27 mouse cellular contexts compared by ENCODE assay signal in the genomic region with DNA sequence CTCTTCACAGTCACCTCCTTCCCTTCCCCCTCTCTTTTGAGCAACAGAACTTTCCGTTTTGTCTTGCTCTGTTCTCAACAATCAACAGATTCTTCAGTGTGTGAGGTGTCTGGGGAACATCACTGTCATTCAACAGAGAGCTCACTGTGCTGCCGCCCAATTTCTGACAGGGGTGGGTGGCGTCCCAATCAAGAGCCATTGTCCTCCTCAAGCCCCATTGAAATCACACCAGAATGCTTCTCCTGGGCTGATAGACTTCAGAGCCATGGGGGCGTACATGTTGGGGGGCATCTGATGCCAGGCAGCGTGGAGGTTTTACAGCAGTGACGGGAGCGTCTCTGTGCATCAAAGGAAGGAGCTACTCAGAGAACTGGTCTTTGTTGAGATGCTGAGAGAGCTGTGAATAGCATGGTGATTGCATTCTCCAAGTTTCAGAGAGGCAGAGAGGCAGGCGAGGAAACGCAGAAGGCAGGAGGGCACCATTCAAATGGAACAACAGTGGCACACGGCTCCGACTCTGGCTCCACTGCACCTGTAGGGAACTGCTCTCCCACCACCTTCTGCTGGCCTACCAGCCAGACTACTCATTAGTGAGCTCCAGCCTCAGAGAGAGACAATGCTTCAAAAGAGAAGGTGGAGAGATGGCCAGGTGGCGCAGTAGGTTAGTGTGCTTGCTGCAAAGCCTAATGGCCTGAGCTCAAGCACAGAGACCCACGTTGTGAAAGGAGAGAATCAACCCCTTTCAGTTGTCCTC.
DNase-seq lines count a peak whose midpoint lies in the region; ATAC-seq lines count a peak whose summit lies in the region.
"Had no signal": no experiment of that assay in that cellular context is flagged by ENCODE, and none has a peak within 500 bp of the region (broad histone marks: within the 10 kb centered on the region; RNA-seq: fewer than 3 reads in every experiment).

No protein-coding gene starts in this region.

- no peaks in the 10 kb centered on the region for H3K4me1 ChIP-seq in forebrain, embryonic 11.5 days (replicated peaks; ENCODE audit: control insufficient read depth, insufficient read depth, low read length)
- H3K4me1 ChIP-seq in forebrain, embryonic 10.5 days = no peaks in the 10 kb centered on the region
- H3K4me1 ChIP-seq in hindbrain, embryonic 11.5 days (replicated peaks; ENCODE audit: control insufficient read depth, insufficient read depth, low read length) = no peaks in the 10 kb centered on the region
- no peaks in the 10 kb centered on the region for H3K4me1 ChIP-seq in hindbrain, embryonic 16.5 days (ENCODE audit: control insufficient read depth, insufficient read depth, low read depth, low read length)
- H3K4me1 ChIP-seq in midbrain, embryonic 15.5 days = 0 out of 2 replicates have a peak, but pooled peaks cover 2% of the 10 kb centered on the region
- H3K4me1 ChIP-seq in midbrain, embryonic 14.5 days (ENCODE audit: control insufficient read depth, insufficient read depth, low read length) = no peaks in the 10 kb centered on the region
- H3K4me1 ChIP-seq in forebrain, embryonic 15.5 days = peaks cover 5% of the 10 kb centered on the region; the same call in 1 of the 2 replicates
- H3K4me1 ChIP-seq: embryonic facial prominence, embryonic 13.5 days; limb, embryonic 13.5 days had no signal

- H3K9ac ChIP-seq in forebrain, embryonic 11.5 days (ENCODE audit: low read length) = no peak overlapping the region
- H3K9ac ChIP-seq in hindbrain, embryonic 11.5 days (ENCODE audit: low read depth, low read length) = no peak overlapping the region
- no peak overlapping the region for H3K9ac ChIP-seq in hindbrain, embryonic 16.5 days (ENCODE audit: low read depth, low read length)
- no peak overlapping the region for H3K9ac ChIP-seq in midbrain, embryonic 15.5 days
- H3K9ac ChIP-seq in midbrain, embryonic 14.5 days (replicated peaks; ENCODE audit: low read length) = no peak overlapping the region
- no peak overlapping the region for H3K9ac ChIP-seq in forebrain, embryonic 15.5 days (replicated peaks)
- H3K9ac ChIP-seq: embryonic facial prominence, embryonic 13.5 days; kidney, embryonic 15.5 days; limb, embryonic 13.5 days; lung, embryonic 15.5 days; stomach, embryonic 15.5 days had no signal

- no peak for ATAC-seq in forebrain, embryonic 11.5 days (replicated peaks; ENCODE audit: low FRiP score)
- ATAC-seq in hindbrain, embryonic 11.5 days (ENCODE audit: low FRiP score) = peak; percentile 77; the same call in 1 of the 2 replicates
- no peak for ATAC-seq in hindbrain, embryonic 16.5 days
- peak; percentile 54; the same call in 1 of the 2 replicates for ATAC-seq in midbrain, embryonic 15.5 days (replicated peaks)
- ATAC-seq in midbrain, embryonic 14.5 days (ENCODE audit: low FRiP score, low TSS enrichment) = no peak
- peak; percentile 55; the same call in 1 of the 2 replicates for ATAC-seq in forebrain, embryonic 15.5 days (replicated peaks)

- no peak overlapping the region for H3K27ac ChIP-seq in forebrain, embryonic 11.5 days (ENCODE audit: low read depth, low read length)
- H3K27ac ChIP-seq in forebrain, embryonic 10.5 days = no peak overlapping the region
- no peak overlapping the region for H3K27ac ChIP-seq in hindbrain, embryonic 11.5 days (ENCODE audit: low read depth, low read length)
- H3K27ac ChIP-seq in hindbrain, embryonic 16.5 days (ENCODE audit: low read depth, low read length) = no peak overlapping the region
- no peak overlapping the region for H3K27ac ChIP-seq in midbrain, embryonic 15.5 days
- H3K27ac ChIP-seq in midbrain, embryonic 14.5 days (replicated peaks; ENCODE audit: low read depth, low read length) = no peak overlapping the region
- peak overlapping the region; percentile 43; the same call in 1 of the 2 replicates for H3K27ac ChIP-seq in forebrain, embryonic 15.5 days (replicated peaks)
- H3K27ac ChIP-seq: embryonic facial prominence, embryonic 13.5 days; kidney, embryonic 15.5 days; layer of hippocampus, adult 2 months; left cerebral cortex, adult 2 months; limb, embryonic 13.5 days; lung, embryonic 15.5 days; stomach, embryonic 15.5 days had no signal

- peak; percentile 40 for DNase-seq in forebrain, embryonic 11.5 days (ENCODE audit: low spot score)
- no peak for DNase-seq in forebrain, embryonic 10.5 days (ENCODE audit: extremely low spot score, low spot score)
- DNase-seq in hindbrain, embryonic 11.5 days (ENCODE audit: low spot score) = peak; percentile 17
- DNase-seq in midbrain, embryonic 14.5 days = no peak
- no peak for DNase-seq in adrenal gland, postnatal 4 days (ENCODE audit: low spot score in 2 of 2)
- DNase-seq: adrenal gland, adult 8-10 months; cerebellum, adult 11-12 months; cerebellum, adult 9-11 months; gastrocnemius, postnatal 10 days; heart, postnatal 4 days; kidney, adult 18-20 months; kidney, postnatal 25 days; right cerebral cortex, postnatal 14 days; thymus, adult 18-20 months; thymus, postnatal 25 days had no signal

- no peaks in the 10 kb centered on the region for H3K36me3 ChIP-seq in forebrain, embryonic 11.5 days (ENCODE audit: control insufficient read depth, insufficient read depth, low read length)
- H3K36me3 ChIP-seq in forebrain, embryonic 10.5 days (replicated peaks) = no peaks in the 10 kb centered on the region
- H3K36me3 ChIP-seq in hindbrain, embryonic 11.5 days (ENCODE audit: control insufficient read depth, insufficient read depth, low read length) = no peaks in the 10 kb centered on the region
- H3K36me3 ChIP-seq in hindbrain, embryonic 16.5 days (ENCODE audit: control insufficient read depth, insufficient read depth, low read length) = no peaks in the 10 kb centered on the region
- no peaks in the 10 kb centered on the region for H3K36me3 ChIP-seq in midbrain, embryonic 15.5 days (replicated peaks)
- H3K36me3 ChIP-seq in midbrain, embryonic 14.5 days (ENCODE audit: control insufficient read depth, insufficient read depth, low read length) = no peaks in the 10 kb centered on the region
- no peaks in the 10 kb centered on the region for H3K36me3 ChIP-seq in forebrain, embryonic 15.5 days
- H3K36me3 ChIP-seq: embryonic facial prominence, embryonic 13.5 days; kidney, embryonic 15.5 days; limb, embryonic 13.5 days; lung, embryonic 15.5 days; stomach, embryonic 15.5 days had no signal

- 66% methylated on average over 13 of the region's 13 CpGs for WGBS in forebrain, embryonic 11.5 days
- 69% methylated on average over 13 of the region's 13 CpGs for WGBS in forebrain, embryonic 10.5 days
- WGBS in hindbrain, embryonic 11.5 days = 52% methylated on average over 13 of the region's 13 CpGs
- WGBS in hindbrain, embryonic 16.5 days = 50% methylated on average over 13 of the region's 13 CpGs
- 49% methylated on average over 13 of the region's 13 CpGs for WGBS in midbrain, embryonic 15.5 days
- WGBS in midbrain, embryonic 14.5 days = 44% methylated on average over 13 of the region's 13 CpGs
- WGBS in forebrain, embryonic 15.5 days = 51% methylated on average over 13 of the region's 13 CpGs

- H3K9me3 ChIP-seq in forebrain, embryonic 11.5 days (ENCODE audit: control insufficient read depth, low read length) = no peaks in the 10 kb centered on the region
- H3K9me3 ChIP-seq in forebrain, embryonic 10.5 days = peaks cover 6% of the 10 kb centered on the region
- no peaks in the 10 kb centered on the region for H3K9me3 ChIP-seq in hindbrain, embryonic 11.5 days (ENCODE audit: control insufficient read depth, low read length)
- no peaks in the 10 kb centered on the region for H3K9me3 ChIP-seq in hindbrain, embryonic 16.5 days (ENCODE audit: control insufficient read depth, low read length)
- no peaks in the 10 kb centered on the region for H3K9me3 ChIP-seq in midbrain, embryonic 15.5 days
- no peaks in the 10 kb centered on the region for H3K9me3 ChIP-seq in midbrain, embryonic 14.5 days (ENCODE audit: control insufficient read depth, low read length)
- no peaks in the 10 kb centered on the region for H3K9me3 ChIP-seq in forebrain, embryonic 15.5 days
- H3K9me3 ChIP-seq: embryonic facial prominence, embryonic 13.5 days; kidney, embryonic 15.5 days; limb, embryonic 13.5 days; lung, embryonic 15.5 days; stomach, embryonic 15.5 days had no signal

- H3K4me3 ChIP-seq in forebrain, embryonic 11.5 days (ENCODE audit: low read depth, low read length) = no peak overlapping the region
- H3K4me3 ChIP-seq in forebrain, embryonic 10.5 days = no peak overlapping the region
- no peak overlapping the region for H3K4me3 ChIP-seq in hindbrain, embryonic 11.5 days (ENCODE audit: low read depth, low read length)
- no peak overlapping the region for H3K4me3 ChIP-seq in hindbrain, embryonic 16.5 days (ENCODE audit: low read length)
- H3K4me3 ChIP-seq in midbrain, embryonic 15.5 days = no peak overlapping the region
- H3K4me3 ChIP-seq in midbrain, embryonic 14.5 days (replicated peaks; ENCODE audit: low read depth, low read length) = no peak overlapping the region
- no peak overlapping the region for H3K4me3 ChIP-seq in forebrain, embryonic 15.5 days
- H3K4me3 ChIP-seq: embryonic facial prominence, embryonic 13.5 days; kidney, embryonic 15.5 days; layer of hippocampus, adult 2 months; left cerebral cortex, adult 2 months; limb, embryonic 13.5 days; lung, embryonic 15.5 days; stomach, embryonic 15.5 days had no signal

- H3K4me2 ChIP-seq in forebrain, embryonic 11.5 days (ENCODE audit: low read depth, low read length, severe bottlenecking) = no peak overlapping the region
- H3K4me2 ChIP-seq in hindbrain, embryonic 11.5 days (replicated peaks; ENCODE audit: low read depth, low read length) = no peak overlapping the region
- no peak overlapping the region for H3K4me2 ChIP-seq in hindbrain, embryonic 16.5 days (ENCODE audit: low read length)
- H3K4me2 ChIP-seq in midbrain, embryonic 15.5 days = no peak overlapping the region
- no peak overlapping the region for H3K4me2 ChIP-seq in midbrain, embryonic 14.5 days (ENCODE audit: low read length)
- H3K4me2 ChIP-seq in forebrain, embryonic 15.5 days (replicated peaks) = no peak overlapping the region
- H3K4me2 ChIP-seq: embryonic facial prominence, embryonic 13.5 days; kidney, embryonic 15.5 days; limb, embryonic 13.5 days; liver, embryonic 11.5 days; lung, embryonic 15.5 days; stomach, embryonic 15.5 days had no signal

- H3K27me3 ChIP-seq in forebrain, embryonic 11.5 days (ENCODE audit: control insufficient read depth, insufficient read depth, low read length) = no peaks in the 10 kb centered on the region
- H3K27me3 ChIP-seq in forebrain, embryonic 10.5 days (ENCODE audit: poor library complexity, severe bottlenecking) = no peaks in the 10 kb centered on the region
- H3K27me3 ChIP-seq in hindbrain, embryonic 11.5 days (ENCODE audit: control insufficient read depth, insufficient read depth, low read length) = no peaks in the 10 kb centered on the region
- no peaks in the 10 kb centered on the region for H3K27me3 ChIP-seq in hindbrain, embryonic 16.5 days (replicated peaks; ENCODE audit: control insufficient read depth, insufficient read depth, low read length)
- H3K27me3 ChIP-seq in midbrain, embryonic 15.5 days (replicated peaks) = no peaks in the 10 kb centered on the region
- H3K27me3 ChIP-seq in midbrain, embryonic 14.5 days (ENCODE audit: control insufficient read depth, insufficient read depth, low read length) = no peaks in the 10 kb centered on the region
- H3K27me3 ChIP-seq in forebrain, embryonic 15.5 days = no peaks in the 10 kb centered on the region
- H3K27me3 ChIP-seq: CH12.LX; embryonic facial prominence, embryonic 13.5 days; kidney, embryonic 15.5 days; limb, embryonic 13.5 days; lung, embryonic 15.5 days; stomach, embryonic 15.5 days had no signal

Comparison
In these comparisons a context has a peak if more than half of its experiments do, and no peak if none do; other contexts are left out.
1. ATAC-seq: peak in hindbrain, embryonic 11.5 days (single experiment), midbrain, embryonic 15.5 days (single experiment) and forebrain, embryonic 15.5 days (single experiment); none in forebrain, embryonic 11.5 days (single experiment), hindbrain, embryonic 16.5 days (single experiment) and midbrain, embryonic 14.5 days (single experiment).
2. DNase-seq: peak in forebrain, embryonic 11.5 days (single experiment) and hindbrain, embryonic 11.5 days (single experiment); none in forebrain, embryonic 10.5 days (single experiment), midbrain, embryonic 14.5 days (single experiment) and adrenal gland, postnatal 4 days (0 of 2).